Mouse (Mus musculus) thymus, adult 2 months (tissue): ENCODE data around the gene Slc22a14.

ENCODE experiments used
- CTCF ChIP-seq: fragments of 200-500 bp; IDR thresholded peaks from 2 replicates; pipeline ENCODE4 v1.5.1; 2012; ENCODE audit warnings: mild to moderate bottlenecking, control low read depth, low read length, moderate library complexity, borderline replicate concordance; ENCODE audit not compliant: control insufficient read depth, poor library complexity, insufficient read depth; ENCODE audit errors: extremely low read depth
- POLR2A ChIP-seq: fragments of 200-500 bp; IDR thresholded peaks from 2 replicates; pipeline ENCODE4 v1.6.1; 2012; ENCODE audit warnings: mild to moderate bottlenecking, low read length, control low read depth, moderate library complexity; ENCODE audit not compliant: control insufficient read depth, poor library complexity, insufficient read depth; ENCODE audit errors: extremely low read depth

DNA sequence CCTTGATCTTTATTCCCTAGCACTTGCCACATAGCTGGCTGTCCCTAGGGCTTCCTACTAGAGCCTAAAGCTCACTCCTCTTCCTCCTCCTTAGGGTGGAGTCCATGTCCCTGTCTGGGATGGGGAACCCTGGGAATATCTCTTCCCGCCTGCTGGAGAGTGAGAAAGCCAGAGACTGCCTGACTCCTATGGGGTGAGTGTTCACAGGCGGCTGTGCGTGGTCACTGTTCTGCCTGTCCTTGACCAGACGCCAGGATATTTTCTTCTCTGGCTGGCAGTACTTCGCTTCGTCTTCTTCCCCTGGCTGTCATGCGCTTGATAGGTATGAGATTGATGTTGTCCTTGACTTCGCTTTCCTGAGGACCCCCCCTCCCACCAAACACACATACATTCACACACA, 19.0 kb downstream of the Slc22a14 start:
- TF ChIP-seq POLR2A (no peak), CTCF (no peak)
